Mouse (Mus musculus) heart, embryonic 14.5 days (tissue): ENCODE results near the gene Lsm4. TPM values are rescaled to one million over a fixed set of nuclear protein-coding genes. Genes with fewer than 3 reads are reported as not detected.

Experiments
- ATAC-seq: fragments of 200-750 bp; cut with Nextera tagmentation; 2 replicates; pipeline ENCODE4 v1.8.0; 2017; ENCODE audit warnings: low read depth, moderate TSS enrichment; ENCODE audit not compliant: insufficient number of reproducible peaks, insufficient read depth, low FRiP score
- H3K27ac ChIP-seq, 2 experiments: fragments of 200-500 bp in 1 of 2; fragments of 300-500 bp in 1 of 2; sonication (generic) in 1 of 2; replicated peaks in 1 of 2; 2 replicates each; pipeline ENCODE4 v1.5.1; 2012 to 2014; ENCODE audit warnings: low read depth in 2 of 2, low read length in 2 of 2, control low read depth in 1 of 2, mild to moderate bottlenecking in 1 of 2, mixed read lengths in 1 of 2; ENCODE audit not compliant: control insufficient read depth in 1 of 2, insufficient read depth in 1 of 2
- H3K27me3 ChIP-seq: fragments of 300-500 bp; sonication (generic); 2 replicates; pipeline ENCODE4 v1.6.1; 2014; ENCODE audit warnings: mild to moderate bottlenecking, low read length, control low read depth; ENCODE audit not compliant: control insufficient read depth, insufficient read depth
- H3K36me3 ChIP-seq: fragments of 300-500 bp; sonication (generic); 2 replicates; pipeline ENCODE4 v1.6.1; 2014; ENCODE audit warnings: mild to moderate bottlenecking, control low read depth, low read length, mixed read lengths; ENCODE audit not compliant: control insufficient read depth, insufficient read depth
- H3K4me1 ChIP-seq, 2 experiments: fragments of 200-500 bp in 1 of 2; fragments of 300-500 bp in 1 of 2; sonication (generic) in 1 of 2; 2 replicates each; pipeline ENCODE4 v1.6.1; 2012 to 2014; ENCODE audit warnings: low read length in 2 of 2, control low read depth in 1 of 2, mixed read lengths in 1 of 2; ENCODE audit not compliant: control insufficient read depth in 2 of 2, insufficient read depth in 2 of 2
- H3K4me2 ChIP-seq: fragments of 300-500 bp; sonication (generic); 2 replicates; pipeline ENCODE4 v1.6.1; 2014; ENCODE audit warnings: mild to moderate bottlenecking, low read length
- H3K4me3 ChIP-seq, 2 experiments: fragments of 200-500 bp in 1 of 2; fragments of 300-500 bp in 1 of 2; sonication (generic) in 1 of 2; 2 replicates each; pipeline ENCODE4 v1.5.1; 2012 to 2014; ENCODE audit warnings: low read length in 2 of 2, mild to moderate bottlenecking in 2 of 2, control low read depth in 1 of 2, low read depth in 1 of 2, moderate library complexity in 1 of 2; ENCODE audit not compliant: control insufficient read depth in 1 of 2, insufficient read depth in 1 of 2
- H3K9ac ChIP-seq: fragments of 300-500 bp; sonication (generic); 2 replicates; pipeline ENCODE4 v1.6.1; 2014; ENCODE audit warnings: mild to moderate bottlenecking, low read length
- H3K9me3 ChIP-seq: fragments of 300-500 bp; sonication (generic); 2 replicates; pipeline ENCODE4 v1.6.1; 2016; ENCODE audit warnings: low read length, control low read depth; ENCODE audit not compliant: control insufficient read depth
- WGBS: fragments of 180-500 bp; shearing (Covaris S2); extraction: QIAGEN DNeasy Blood & Tissue Kit; methylation state at CpG from one replicate; pipeline ENCODE4 v1.1.7; 2014; 5-methylcytosine and 5-hydroxymethylcytosine counted together
- polyA plus RNA-seq: library from polyadenylated mRNA; unstranded; fragments of >200 nt; fragmentation: Nextera tagmentation; extraction: Ambion mirVana; gene quantifications from 2 replicates; pipeline ENCODE4 v1.2.1, GENCODE M21; 2014

Lsm4 gene
- polyA plus RNA-seq, 1 experiment from 2014 or later: 334 TPM

DNA sequence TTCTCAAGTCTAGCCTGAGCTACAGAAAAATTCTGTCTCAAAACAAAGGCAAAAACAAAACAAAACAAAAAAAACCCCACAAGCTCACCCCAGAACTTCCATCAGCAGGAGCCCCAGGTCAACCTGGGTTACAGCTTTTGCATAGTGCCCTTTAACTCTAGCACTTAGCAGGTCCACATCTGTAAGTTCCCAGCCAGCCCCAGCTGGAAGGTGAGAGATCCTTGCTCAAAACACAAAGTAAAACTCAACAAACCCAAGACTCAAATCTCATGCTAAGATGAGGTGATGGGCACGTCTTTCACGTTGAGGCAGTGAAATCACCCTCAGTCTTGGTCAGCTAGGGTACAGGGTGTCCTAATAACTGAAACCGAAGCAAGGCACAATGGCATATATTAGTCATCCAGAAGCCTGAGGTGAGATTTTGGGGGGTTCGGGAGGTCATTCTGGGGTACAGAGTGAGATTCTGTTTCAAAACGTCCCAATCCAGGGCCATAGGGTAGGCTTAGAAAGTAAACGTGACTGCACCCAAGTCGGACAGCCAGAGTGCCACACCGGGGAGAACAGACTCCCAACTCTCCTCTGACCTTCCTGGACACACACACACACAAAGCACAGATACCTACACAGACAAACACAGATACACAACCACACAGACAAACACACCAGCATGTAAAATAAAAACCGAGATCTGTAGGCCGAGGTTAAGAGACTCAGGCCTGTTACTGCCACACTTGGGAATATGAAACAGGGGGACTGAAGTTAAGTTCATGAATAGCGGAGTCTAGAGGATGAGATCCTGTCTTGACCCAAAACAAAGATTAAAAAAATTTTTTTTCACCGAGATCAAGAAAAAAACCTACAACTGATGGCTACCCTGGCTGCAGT is 24.6 kb downstream of the Lsm4 start:
- H3K4me1 ChIP-seq: peaks cover 34 to 51% of the 10 kb centered on the region in 2 experiments
- ATAC-seq: no peak

DNA sequence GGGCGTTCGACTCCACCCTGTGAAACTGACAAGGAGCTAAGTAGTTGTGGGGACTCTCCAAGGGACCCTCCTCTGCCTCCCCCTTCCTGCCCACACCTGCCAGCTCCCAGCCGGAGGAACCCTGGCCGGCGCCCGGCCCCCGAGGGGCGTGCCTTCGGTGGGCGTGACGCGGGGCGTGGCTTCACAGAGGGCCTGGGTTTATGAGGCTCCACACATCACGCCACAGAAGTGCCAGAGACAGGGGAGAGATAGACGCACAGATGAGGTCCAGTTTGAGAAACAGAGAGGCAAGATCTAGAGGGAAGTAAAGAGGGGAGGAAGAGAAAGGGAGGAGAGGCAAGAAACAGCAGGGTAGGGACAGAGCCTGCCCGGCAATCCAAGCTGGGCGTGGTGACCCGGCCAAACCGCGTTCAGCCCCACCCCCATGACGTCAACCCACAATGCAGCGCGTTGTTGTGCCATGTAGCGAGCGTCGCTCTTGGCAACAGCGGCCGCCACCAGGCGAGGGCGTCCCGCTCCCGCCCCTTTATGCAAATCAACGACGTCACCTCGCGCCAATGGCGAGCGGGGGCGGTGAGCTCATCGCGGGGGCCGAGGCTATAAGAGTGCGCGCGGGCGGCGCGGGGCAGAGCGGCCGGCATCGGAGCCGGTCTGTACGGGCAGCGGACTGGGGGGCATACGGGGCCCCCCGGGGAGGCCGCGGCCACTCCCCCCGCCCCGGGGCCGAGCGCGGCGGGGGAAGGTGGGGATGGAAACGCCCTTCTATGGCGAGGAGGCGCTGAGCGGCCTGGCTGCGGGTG is 25.5 kb downstream of the Lsm4 start, which contains the start of gene Jund:
Gene Jund (plus strand): TSS at position 640 of the 800 bp plus-strand sequence.
- peaks cover 24% of the 10 kb centered on the region for H3K36me3 ChIP-seq
- peak within 1 kb of the TSS; percentile 77 to 79 for H3K4me3 ChIP-seq
- ATAC-seq: peak; percentile 87
- WGBS: under 1% methylated on average over 59 of the region's 69 CpGs
- peak within 1 kb of the TSS; percentile 98 for H3K9ac ChIP-seq
- H3K27me3 ChIP-seq: no peaks in the 10 kb centered on the region
- H3K4me1 ChIP-seq: peaks cover 34 to 53% of the 10 kb centered on the region in 2 experiments
- H3K27ac ChIP-seq: peak within 1 kb of the TSS; percentile 99 to 100
- peak within 1 kb of the TSS; percentile 85 for H3K4me2 ChIP-seq
- H3K9me3 ChIP-seq: no peaks in the 10 kb centered on the region

More for the DNA sequence above, 24.6 kb downstream of the Lsm4 start:
- Histone ChIP-seq H3K4me3 (peak overlapping the region; percentile 75 to 77), H3K27me3 (no peaks in the 10 kb centered on the region), H3K36me3 (peaks cover 15% of the 10 kb centered on the region), H3K9me3 (no peaks in the 10 kb centered on the region), H3K9ac (peak overlapping the region; percentile 76), H3K4me2 (peak overlapping the region; percentile 85), H3K27ac (peak overlapping the region; percentile 99 to 100)
- 65% methylated on average over 12 of the region's 12 CpGs for WGBS

DNA sequence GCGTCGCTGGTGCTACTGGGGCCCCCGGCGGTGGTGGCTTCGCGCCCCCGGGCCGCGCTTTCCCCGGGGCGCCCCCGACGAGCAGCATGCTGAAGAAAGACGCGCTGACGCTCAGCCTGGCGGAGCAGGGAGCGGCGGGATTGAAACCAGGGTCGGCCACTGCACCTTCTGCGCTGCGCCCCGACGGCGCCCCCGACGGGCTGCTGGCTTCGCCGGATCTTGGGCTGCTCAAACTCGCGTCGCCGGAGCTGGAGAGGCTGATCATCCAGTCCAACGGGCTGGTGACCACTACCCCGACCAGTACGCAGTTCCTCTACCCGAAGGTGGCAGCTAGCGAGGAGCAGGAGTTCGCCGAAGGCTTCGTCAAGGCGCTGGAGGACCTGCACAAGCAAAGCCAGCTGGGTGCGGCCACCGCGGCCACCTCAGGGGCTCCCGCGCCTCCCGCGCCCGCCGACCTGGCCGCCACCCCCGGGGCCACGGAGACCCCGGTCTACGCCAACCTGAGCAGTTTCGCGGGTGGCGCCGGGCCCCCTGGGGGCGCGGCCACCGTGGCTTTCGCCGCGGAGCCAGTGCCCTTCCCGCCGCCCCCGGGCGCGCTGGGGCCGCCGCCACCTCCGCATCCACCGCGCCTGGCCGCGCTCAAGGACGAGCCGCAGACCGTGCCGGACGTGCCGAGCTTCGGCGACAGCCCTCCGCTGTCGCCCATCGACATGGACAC is 26.2 kb downstream of the Lsm4 start:
- H3K27ac ChIP-seq: peak overlapping the region; percentile 97 to 100
- H3K4me1 ChIP-seq: peaks cover 34 to 52% of the 10 kb centered on the region in 2 experiments
- no peaks in the 10 kb centered on the region for H3K9me3 ChIP-seq
- peaks cover 24% of the 10 kb centered on the region for H3K36me3 ChIP-seq
- H3K9ac ChIP-seq: peak overlapping the region; percentile 98
- H3K4me2 ChIP-seq: peak overlapping the region; percentile 85
- H3K4me3 ChIP-seq: peak overlapping the region; percentile 77 to 79
- H3K27me3 ChIP-seq: no peaks in the 10 kb centered on the region
- WGBS: 1% methylated on average over 86 of the region's 89 CpGs
- ATAC-seq: no peak; the same call in 1 of the 2 replicates

DNA sequence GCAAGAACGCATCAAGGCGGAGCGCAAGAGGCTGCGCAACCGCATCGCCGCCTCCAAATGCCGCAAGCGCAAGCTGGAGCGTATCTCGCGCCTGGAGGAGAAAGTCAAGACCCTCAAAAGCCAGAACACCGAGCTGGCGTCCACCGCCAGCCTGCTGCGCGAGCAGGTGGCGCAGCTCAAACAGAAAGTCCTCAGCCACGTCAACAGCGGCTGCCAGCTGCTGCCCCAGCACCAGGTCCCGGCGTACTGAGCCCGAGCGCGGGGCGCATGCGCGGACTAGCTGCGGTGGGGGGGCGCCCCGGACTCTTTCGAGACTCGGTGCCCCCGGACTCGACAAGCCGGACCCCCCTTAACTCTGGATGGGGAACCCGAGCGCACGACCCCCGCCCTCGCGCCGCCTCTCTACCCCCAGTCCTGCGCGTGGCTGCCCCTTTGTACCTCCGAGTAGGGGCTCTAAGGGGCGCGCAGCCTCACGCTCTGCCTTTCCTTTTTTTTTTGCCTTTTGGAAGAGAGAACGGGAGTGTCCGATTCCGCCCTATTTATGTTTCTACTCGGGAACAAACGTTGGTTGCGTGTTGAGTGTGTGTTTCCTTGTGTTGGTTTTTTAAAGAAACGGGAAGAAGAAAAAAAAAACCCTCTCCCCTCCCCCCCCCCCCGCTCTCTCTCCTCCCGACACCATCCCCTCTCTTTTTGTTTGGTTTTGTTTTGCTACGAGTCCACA is 26.9 kb downstream of the Lsm4 start:
- peak overlapping the region; percentile 85 for H3K4me2 ChIP-seq
- H3K9me3 ChIP-seq: no peaks in the 10 kb centered on the region
- peak overlapping the region; percentile 77 to 79 for H3K4me3 ChIP-seq
- under 1% methylated on average over 58 of the region's 59 CpGs for WGBS
- no peak for ATAC-seq
- H3K27ac ChIP-seq: peak overlapping the region; percentile 97 to 100
- H3K36me3 ChIP-seq: peaks cover 24% of the 10 kb centered on the region
- H3K27me3 ChIP-seq: no peaks in the 10 kb centered on the region
- H3K4me1 ChIP-seq: peaks cover 34 to 51% of the 10 kb centered on the region in 2 experiments
- H3K9ac ChIP-seq: peak overlapping the region; percentile 98

DNA sequence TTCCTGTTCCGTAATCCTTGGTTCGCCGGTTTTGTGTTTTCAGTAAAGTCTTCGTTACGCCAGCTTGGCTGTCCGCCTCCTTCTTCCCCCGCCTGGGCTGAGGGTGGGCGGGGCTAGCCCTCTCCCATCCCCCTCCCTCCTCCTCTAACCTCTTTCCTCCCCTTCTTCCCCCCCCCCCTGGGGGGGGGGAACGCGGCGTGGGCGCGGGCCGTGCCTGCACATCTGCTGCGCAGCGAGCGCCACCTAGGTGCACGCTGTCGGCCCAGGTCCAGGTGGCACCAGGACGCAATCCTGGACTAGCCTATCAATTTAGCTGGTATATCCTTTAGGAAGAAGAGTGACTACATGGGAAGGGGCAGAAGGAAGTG is 27.5 kb downstream of the Lsm4 start:
- WGBS: 1% methylated on average over 16 of the region's 20 CpGs
- no peaks in the 10 kb centered on the region for H3K27me3 ChIP-seq
- H3K36me3 ChIP-seq: peaks cover 24% of the 10 kb centered on the region
- H3K4me2 ChIP-seq: peak overlapping the region; percentile 85
- peaks cover 30 to 45% of the 10 kb centered on the region in 2 experiments for H3K4me1 ChIP-seq
- peak; percentile 4; the same call in 1 of the 2 replicates for ATAC-seq
- no peaks in the 10 kb centered on the region for H3K9me3 ChIP-seq
- H3K27ac ChIP-seq: peak overlapping the region; percentile 97 to 100
- peak overlapping the region; percentile 98 for H3K9ac ChIP-seq
- peak overlapping the region; percentile 77 to 79 for H3K4me3 ChIP-seq

DNA sequence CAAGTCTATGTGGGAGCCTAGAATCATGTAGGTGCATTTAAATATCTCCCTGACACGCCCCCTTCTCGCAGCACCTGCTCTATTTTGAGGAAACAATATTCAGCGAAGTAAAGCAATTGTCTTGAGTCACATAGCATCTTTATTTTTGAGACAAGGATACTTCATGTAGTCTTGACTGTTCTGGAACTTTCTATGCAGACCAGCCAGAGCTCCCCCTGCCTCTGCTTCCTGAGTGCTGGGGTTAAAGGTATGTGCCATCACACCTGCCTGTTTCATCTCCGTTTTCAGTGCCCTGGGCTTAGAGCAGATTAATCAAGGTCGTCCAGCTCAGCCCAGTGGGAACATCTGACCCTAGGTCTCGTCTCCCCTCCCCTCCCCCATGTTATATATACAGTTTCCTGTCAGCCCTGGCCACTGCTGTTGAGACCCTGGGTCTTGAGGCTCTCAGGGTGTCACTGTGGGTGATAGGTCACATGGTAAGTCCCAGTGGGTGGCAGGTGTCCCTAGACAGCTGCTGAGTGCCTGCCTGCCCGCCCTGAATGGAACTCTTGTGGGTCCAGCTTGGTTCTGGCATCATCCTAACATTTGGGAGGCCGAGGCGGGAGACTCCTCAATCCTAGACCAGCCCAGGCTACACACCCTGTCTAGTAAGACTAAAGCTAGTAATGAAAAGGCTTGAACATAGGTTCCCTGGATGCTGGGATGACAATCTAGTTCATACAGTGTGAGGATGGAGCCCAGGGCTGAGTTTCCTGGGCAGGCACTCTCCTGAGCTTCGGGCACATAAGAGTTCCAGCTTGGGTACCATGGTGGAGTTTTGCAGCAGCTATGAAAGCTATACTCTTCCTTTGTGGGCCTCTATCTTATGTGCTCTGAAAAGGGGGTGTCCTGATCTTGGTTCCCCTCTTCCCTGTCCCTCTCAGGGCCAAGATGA is 28.3 kb downstream of the Lsm4 start:
- no peak for ATAC-seq
- H3K27ac ChIP-seq: peak overlapping the region; percentile 19 to 100; a peak in 3 of 4 replicates
- H3K9ac ChIP-seq: peak overlapping the region; percentile 98
- peaks cover 24% of the 10 kb centered on the region for H3K36me3 ChIP-seq
- peaks cover 23 to 37% of the 10 kb centered on the region in 2 experiments for H3K4me1 ChIP-seq
- peak overlapping the region; percentile 85 for H3K4me2 ChIP-seq
- WGBS: 47% methylated on average over 10 of the region's 10 CpGs
- no peaks in the 10 kb centered on the region for H3K9me3 ChIP-seq
- H3K4me3 ChIP-seq: peak overlapping the region; percentile 77 to 79
- H3K27me3 ChIP-seq: no peaks in the 10 kb centered on the region
